Mouse (Mus musculus) heart, embryonic 11.5 days (tissue): ENCODE measurements around the gene Rcc1. TPM values are rescaled to one million over a fixed set of nuclear protein-coding genes. Genes with fewer than 3 reads are reported as not detected.

Experiments used
- ATAC-seq: fragments of 200-750 bp; cut with Nextera tagmentation; replicated peaks from 2 replicates; pipeline ENCODE4 v1.8.0; 2017; ENCODE audit warnings: moderate library complexity; ENCODE audit not compliant: insufficient number of reproducible peaks, low FRiP score, low TSS enrichment
- H3K27ac ChIP-seq: fragments of 300-500 bp; sonication (generic); 2 replicates; pipeline ENCODE4 v1.5.1; 2014; ENCODE audit warnings: mild to moderate bottlenecking, low read depth, low read length
- H3K27me3 ChIP-seq: fragments of 300-500 bp; sonication (generic); 2 replicates; pipeline ENCODE4 v1.6.1; 2014; ENCODE audit warnings: mild to moderate bottlenecking, low read length, mixed read lengths; ENCODE audit not compliant: control insufficient read depth, insufficient read depth
- H3K36me3 ChIP-seq: fragments of 300-500 bp; sonication (generic); 2 replicates; pipeline ENCODE4 v1.6.1; 2014; ENCODE audit warnings: mild to moderate bottlenecking, low read length, moderate library complexity, mixed read lengths; ENCODE audit not compliant: control insufficient read depth, insufficient read depth
- H3K4me1 ChIP-seq: fragments of 300-500 bp; sonication (generic); 2 replicates; pipeline ENCODE4 v1.6.1; 2014; ENCODE audit warnings: low read length; ENCODE audit not compliant: control insufficient read depth, insufficient read depth
- H3K4me2 ChIP-seq: fragments of 300-500 bp; sonication (generic); 2 replicates; pipeline ENCODE4 v1.6.1; 2014; ENCODE audit warnings: mild to moderate bottlenecking, moderate library complexity
- H3K4me3 ChIP-seq: fragments of 300-500 bp; sonication (generic); 2 replicates; pipeline ENCODE4 v1.5.1; 2014; ENCODE audit warnings: low read depth, low read length
- H3K9ac ChIP-seq: fragments of 300-500 bp; sonication (generic); 2 replicates; pipeline ENCODE4 v1.6.1; 2014; ENCODE audit warnings: mild to moderate bottlenecking, low read depth, low read length, moderate library complexity
- H3K9me3 ChIP-seq: fragments of 300-500 bp; sonication (generic); replicated peaks from 2 replicates; pipeline ENCODE4 v1.6.1; 2016; ENCODE audit warnings: low read length; ENCODE audit not compliant: control insufficient read depth
- WGBS: fragments of 180-500 bp; shearing (Covaris S2); extraction: QIAGEN DNeasy Blood & Tissue Kit; methylation state at CpG from one replicate; pipeline ENCODE4 v1.1.7; 2014; ENCODE audit not compliant: insufficient replicate concordance; 5-methylcytosine and 5-hydroxymethylcytosine counted together
- polyA plus RNA-seq: library from polyadenylated mRNA; unstranded; fragments of >200 nt; fragmentation: Nextera tagmentation; extraction: Ambion mirVana; gene quantifications from 2 replicates; pipeline ENCODE4 v1.2.1, GENCODE M21; 2014

Rcc1 gene
- polyA plus RNA-seq, 1 experiment from 2014 or later, result 28.1 TPM

DNA sequence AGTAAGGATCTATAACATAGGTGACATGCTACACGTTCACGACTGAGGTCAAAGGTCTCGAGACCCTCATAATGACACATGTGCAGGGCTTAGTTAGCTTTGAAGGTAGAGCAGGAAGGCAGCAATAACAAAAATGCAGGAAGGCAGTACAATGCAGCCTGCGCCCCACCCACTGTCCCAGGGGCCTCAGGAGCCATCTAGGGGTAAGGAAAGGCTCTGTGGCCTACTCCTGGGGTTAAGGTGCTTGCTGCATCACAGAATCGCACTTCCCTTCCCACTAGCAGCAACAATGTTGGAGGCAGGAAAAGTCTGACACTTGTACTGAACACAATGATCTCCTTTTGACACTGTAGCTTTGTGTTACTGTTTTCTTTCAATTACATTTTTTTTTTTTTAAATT, 34.2 kb upstream of the Rcc1 start:
- Histone ChIP-seq H3K9ac (no peak overlapping the region), H3K4me1 (peaks cover 4% of the 10 kb centered on the region), H3K27ac (no peak overlapping the region), H3K4me3 (no peak overlapping the region), H3K9me3 (no peaks in the 10 kb centered on the region), H3K27me3 (no peaks in the 10 kb centered on the region), H3K4me2 (no peak overlapping the region), H3K36me3 (peaks cover 5% of the 10 kb centered on the region)
- WGBS, result 71% methylated on average over 5 of the region's 5 CpGs
- no peak for ATAC-seq

DNA sequence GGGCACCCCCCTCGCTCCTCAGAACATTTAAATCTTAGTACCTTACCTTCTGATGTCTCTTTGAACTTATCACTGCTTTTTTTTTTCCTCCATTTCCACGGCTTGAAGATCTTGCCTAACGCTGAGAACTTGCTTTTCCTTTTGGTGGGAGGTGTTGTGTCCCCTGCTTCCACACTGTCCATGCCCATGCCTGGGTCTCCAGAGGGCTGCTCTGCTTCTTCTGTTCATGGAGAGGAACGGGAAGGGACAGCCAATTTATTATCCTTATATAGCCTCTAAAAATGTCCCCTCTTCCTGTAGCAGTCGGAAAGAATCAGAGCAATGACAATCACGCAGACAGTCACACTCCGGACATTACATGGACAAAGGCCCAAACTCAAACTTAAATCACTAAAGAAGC, 33.4 kb upstream of the Rcc1 start:
- no peak overlapping the region for H3K4me3 ChIP-seq
- H3K4me2 ChIP-seq, result no peak overlapping the region
- peaks cover 4% of the 10 kb centered on the region for H3K4me1 ChIP-seq
- WGBS, result 83% methylated on average over 7 of the region's 7 CpGs
- no peak overlapping the region for H3K27ac ChIP-seq
- H3K9ac ChIP-seq, result no peak overlapping the region
- peaks cover 5% of the 10 kb centered on the region for H3K36me3 ChIP-seq
- no peaks in the 10 kb centered on the region for H3K27me3 ChIP-seq
- no peaks in the 10 kb centered on the region for H3K9me3 ChIP-seq
- ATAC-seq, result no peak

- no peak overlapping the region for H3K27ac ChIP-seq
Measured at GRCm38 (mm10) chr4:132385771-132386410, 32.5 kb upstream of the Rcc1 start.

DNA sequence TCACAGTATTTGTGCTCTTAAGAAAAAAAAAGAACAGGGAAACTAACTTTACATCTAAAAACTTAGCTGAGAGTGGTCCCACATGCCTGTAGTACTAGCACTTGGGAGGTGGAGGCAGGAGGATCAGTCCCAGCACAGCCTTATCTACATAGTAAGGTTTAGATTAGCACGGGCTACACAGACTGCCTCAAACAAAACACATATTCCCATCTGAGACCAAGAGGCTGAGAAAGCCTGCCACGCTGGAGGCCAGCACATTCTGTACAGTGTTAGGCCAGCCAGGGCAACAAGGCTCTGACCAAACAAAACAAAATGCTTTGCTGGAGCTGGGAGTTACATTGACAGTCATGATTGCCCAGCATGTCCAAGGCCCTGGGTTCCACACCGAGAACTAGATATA, 30.1 kb upstream of the Rcc1 start:
- Histone ChIP-seq H3K4me3 (no peak overlapping the region), H3K9ac (no peak overlapping the region), H3K27me3 (no peaks in the 10 kb centered on the region), H3K4me2 (no peak overlapping the region), H3K4me1 (peaks cover 4% of the 10 kb centered on the region), H3K9me3 (no peaks in the 10 kb centered on the region), H3K36me3 (peaks cover 5% of the 10 kb centered on the region), H3K27ac (no peak overlapping the region)
- WGBS, result 45% methylated on average over 3 of the region's 3 CpGs
- no peak for ATAC-seq

More at GRCm38 (mm10) chr4:132385771-132386410, 32.5 kb upstream of the Rcc1 start:
- Histone ChIP-seq H3K9ac (no peak overlapping the region), H3K36me3 (peaks cover 5% of the 10 kb centered on the region), H3K4me3 (no peak overlapping the region), H3K27me3 (no peaks in the 10 kb centered on the region), H3K9me3 (no peaks in the 10 kb centered on the region), H3K4me1 (peaks cover 4% of the 10 kb centered on the region), H3K4me2 (no peak overlapping the region)
- WGBS, result 79% methylated on average over 8 of the region's 8 CpGs
- ATAC-seq, result no peak

DNA sequence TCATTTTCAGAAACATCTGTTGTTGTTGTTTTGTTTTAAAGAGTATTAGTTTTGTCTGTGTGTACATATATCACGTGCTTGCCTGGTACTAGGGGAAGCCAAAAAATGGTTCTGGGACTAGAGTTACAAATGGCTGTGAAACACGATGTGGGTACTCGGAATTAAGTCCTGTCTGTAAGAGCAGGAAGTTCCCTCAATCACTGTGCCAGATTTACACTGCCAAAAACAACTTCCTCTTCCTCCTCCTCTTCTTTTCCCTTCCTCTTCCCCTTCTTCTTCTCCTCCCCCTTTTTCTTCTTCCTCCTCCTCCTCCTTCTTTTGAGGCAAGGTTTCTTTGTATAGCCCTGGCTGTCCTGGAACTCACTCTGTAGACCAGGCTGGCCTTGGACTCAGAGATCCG, 28.9 kb upstream of the Rcc1 start:
- Histone ChIP-seq H3K4me2 (no peak overlapping the region), H3K27me3 (no peaks in the 10 kb centered on the region), H3K27ac (no peak overlapping the region), H3K4me1 (no peaks in the 10 kb centered on the region), H3K9me3 (no peaks in the 10 kb centered on the region), H3K9ac (no peak overlapping the region), H3K36me3 (peaks cover 13% of the 10 kb centered on the region), H3K4me3 (no peak overlapping the region)
- ATAC-seq, result no peak
- 77% methylated on average over 4 of the region's 4 CpGs for WGBS

- H3K4me2 ChIP-seq, result no peak overlapping the region
- no peak for ATAC-seq
- no peaks in the 10 kb centered on the region for H3K27me3 ChIP-seq
- H3K9ac ChIP-seq, result no peak overlapping the region
- H3K9me3 ChIP-seq, result no peaks in the 10 kb centered on the region
- 85% methylated on average over 2 of the region's 2 CpGs for WGBS
- peaks cover 15% of the 10 kb centered on the region for H3K36me3 ChIP-seq
- no peaks in the 10 kb centered on the region for H3K4me1 ChIP-seq
- no peak overlapping the region for H3K27ac ChIP-seq
- no peak overlapping the region for H3K4me3 ChIP-seq
Measured at GRCm38 (mm10) chr4:132380965-132381616, 27.7 kb upstream of the Rcc1 start.

DNA sequence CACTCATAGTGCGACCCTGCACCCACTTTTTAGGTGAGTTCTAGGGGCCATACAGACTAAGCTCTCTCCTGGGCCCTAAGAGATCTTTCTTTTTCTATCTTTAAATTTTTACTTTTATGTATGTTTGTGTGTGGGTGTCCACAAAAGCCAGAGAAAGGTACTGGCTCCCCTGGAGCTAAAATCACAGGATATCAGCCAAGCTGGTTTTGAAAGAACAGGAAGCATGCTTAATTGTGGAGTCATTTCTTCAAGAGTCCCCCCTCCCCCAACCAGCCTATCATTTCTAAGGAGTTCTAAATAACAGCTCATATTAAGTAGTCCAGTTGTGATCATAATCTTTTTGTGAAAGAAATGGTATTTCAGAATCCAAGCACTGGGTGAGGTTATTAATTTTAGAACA, 20.4 kb upstream of the Rcc1 start:
- H3K27ac ChIP-seq, result no peak overlapping the region
- H3K36me3 ChIP-seq, result peaks cover 33% of the 10 kb centered on the region
- H3K4me1 ChIP-seq, result no peaks in the 10 kb centered on the region
- no peak for ATAC-seq
- no peak overlapping the region for H3K4me2 ChIP-seq
- no peak overlapping the region for H3K4me3 ChIP-seq
- H3K27me3 ChIP-seq, result no peaks in the 10 kb centered on the region
- H3K9ac ChIP-seq, result no peak overlapping the region
- 88% methylated on average over 1 of the region's 1 CpGs for WGBS
- no peaks in the 10 kb centered on the region for H3K9me3 ChIP-seq

DNA sequence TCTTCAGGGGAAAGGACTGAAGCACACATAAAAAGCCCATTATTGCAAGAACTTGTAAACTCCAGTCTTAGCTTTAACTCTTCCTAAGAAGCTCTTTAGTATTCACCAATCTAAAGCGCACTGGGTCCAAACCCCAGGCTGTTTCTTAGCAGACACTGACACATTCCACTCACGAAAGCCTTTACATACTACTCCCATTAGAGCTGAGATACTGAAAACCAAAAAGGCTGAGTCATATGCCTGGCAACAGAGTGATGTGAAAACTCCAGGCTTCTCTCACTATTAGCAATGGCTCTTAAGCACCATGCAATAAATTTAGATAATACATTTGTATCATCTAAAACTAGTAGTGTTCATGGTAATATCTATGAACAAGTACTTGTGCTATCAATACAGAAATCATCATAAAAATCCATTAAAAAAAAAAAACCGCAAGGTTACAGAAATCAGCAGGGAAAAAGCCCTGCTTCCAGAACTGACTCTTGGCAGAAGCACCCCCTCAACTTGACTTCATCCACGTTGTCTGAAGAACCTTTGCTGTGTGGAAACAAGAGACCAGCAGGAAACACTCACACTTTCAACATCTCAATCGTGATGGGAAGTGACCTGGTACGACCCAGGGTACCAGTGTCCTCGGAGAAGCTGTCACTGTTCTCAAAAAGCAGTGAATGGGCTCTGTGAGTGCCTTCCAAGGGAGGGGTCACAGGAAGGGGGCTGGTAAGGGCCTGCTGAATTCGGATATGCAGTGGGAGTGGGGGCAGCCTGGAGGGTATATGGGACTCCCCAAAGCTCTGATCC, 16.7 kb upstream of the Rcc1 start:
- Histone ChIP-seq H3K4me3 (no peak overlapping the region), H3K27me3 (no peaks in the 10 kb centered on the region), H3K27ac (no peak overlapping the region), H3K9ac (no peak overlapping the region), H3K9me3 (no peaks in the 10 kb centered on the region), H3K4me2 (no peak overlapping the region), H3K4me1 (no peaks in the 10 kb centered on the region), H3K36me3 (peaks cover 35% of the 10 kb centered on the region)
- WGBS, result 80% methylated on average over 8 of the region's 8 CpGs
- no peak for ATAC-seq
